Mouse (Mus musculus): Measurements from ENCODE around the gene Sap30bp. TPM values are rescaled to one million over a fixed set of nuclear protein-coding genes. Genes with fewer than 3 reads are reported as not detected.

The Sap30bp gene
- total and polyA plus RNA-seq, 3 experiments, result 72.2 to 275 (median 167) TPM

DNA sequence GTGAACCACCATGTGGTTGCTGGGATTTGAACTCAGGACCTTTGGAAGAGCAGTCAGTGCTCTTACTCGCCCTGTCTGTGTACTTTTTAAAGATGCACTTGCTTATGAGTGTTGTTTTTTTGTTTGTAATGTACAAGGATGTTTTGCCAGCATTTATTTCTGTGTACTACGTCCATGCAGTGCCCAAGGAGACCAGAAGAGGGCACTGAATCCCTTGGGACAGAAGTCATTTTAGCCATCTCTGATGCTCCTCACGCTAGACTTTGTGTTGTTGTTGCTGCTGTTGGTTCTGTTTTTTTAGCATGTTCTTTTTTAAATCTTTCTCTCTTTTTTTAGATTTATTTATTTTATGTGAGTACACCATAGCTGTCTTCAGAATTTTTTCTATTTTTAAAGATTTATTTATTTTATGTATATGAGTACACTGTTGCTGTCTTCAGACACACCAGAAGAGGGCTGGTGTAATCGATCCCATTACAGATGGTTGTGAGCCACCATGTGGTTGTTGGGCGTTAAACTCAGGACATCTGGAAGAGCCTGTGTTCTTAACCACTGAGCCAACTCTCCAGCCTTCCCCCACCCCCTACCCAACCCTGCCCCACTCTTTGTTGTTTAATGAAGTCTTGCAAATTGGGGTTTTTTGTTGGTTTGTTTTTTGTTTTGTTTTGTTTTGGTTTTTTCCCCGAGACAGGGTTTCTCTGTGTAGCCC, 12.8 kb upstream of the Sap30bp start (continued):
- TF ChIP-seq CHD1 (IDR thresholded peaks at IDR 0.05; ENCODE audit: low read depth, low read length), result no peak
- peak; percentile 27; the same call in 1 of the 2 replicates for TF ChIP-seq ZNF384 (IDR thresholded peaks at IDR 0.05; ENCODE audit: low read depth, low read length)

DNA sequence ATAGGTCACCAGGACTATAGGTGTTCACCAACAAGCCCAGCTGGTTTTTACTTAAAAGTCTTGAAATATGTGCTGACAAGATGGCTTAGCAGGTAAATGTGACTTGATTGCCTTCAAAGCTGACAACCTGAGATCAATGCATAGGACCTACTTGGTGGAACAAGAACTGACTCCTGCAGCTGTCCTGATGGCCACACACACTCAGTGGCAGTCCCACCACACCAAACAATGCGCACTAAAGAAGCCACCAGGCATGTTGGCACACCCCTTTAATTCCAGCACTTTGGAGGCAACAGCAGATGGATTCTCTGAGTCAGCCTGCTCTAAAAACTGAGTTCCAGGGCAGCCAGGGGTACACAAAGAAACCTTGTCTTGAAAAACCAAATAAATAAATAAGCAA, 11.1 kb upstream of the Sap30bp start:
- Histone ChIP-seq H3K9me3 (replicated peaks; ENCODE audit: low read length) (no peaks in the 10 kb centered on the region), H3K27ac (ENCODE audit: insufficient read depth, low read depth) (no peak overlapping the region), H3K27me3 (replicated peaks) (no peaks in the 10 kb centered on the region), H3K4me1 (ENCODE audit: control insufficient read depth in 1 of 2, insufficient read depth in 2 of 2) (peaks cover 0 to 34% of the 10 kb centered on the region in 2 experiments; a peak in 2 of 4 replicates), H3K4me2 (ENCODE audit: insufficient read depth, low read depth, poor library complexity, severe bottlenecking) (no peak overlapping the region), H3K9ac (ENCODE audit: insufficient read depth, low read depth) (no peak overlapping the region), H3K36me3 (replicated peaks in 1 of 2; ENCODE audit: control insufficient read depth in 1 of 2, insufficient read depth in 1 of 2, low read length in 1 of 2) (peaks cover 48 to 73% of the 10 kb centered on the region in 2 experiments), H3K79me2 (replicated peaks; ENCODE audit: control insufficient read depth, extremely low read depth, insufficient read depth, poor library complexity, severe bottlenecking) (no peaks in the 10 kb centered on the region), H3K4me3 (replicated peaks in 1 of 3; ENCODE audit: low read depth in 2 of 3, low read length in 2 of 3, poor library complexity in 1 of 3) (no peak overlapping the region)
- TF ChIP-seq MYC (IDR thresholded peaks at IDR 0.05; ENCODE audit: low read depth, low read length), result no peak
- TF ChIP-seq CTCF (conservative IDR thresholded peaks at IDR 0.05 in 1 of 2, IDR thresholded peaks at IDR 0.05 in 1 of 2; ENCODE audit: low read depth in 2 of 2, low read length in 2 of 2), result no peak
- no peak for TF ChIP-seq ZKSCAN1 (IDR thresholded peaks at IDR 0.05; ENCODE audit: borderline replicate concordance, low read depth, low read length)
- TF ChIP-seq MAFK (IDR thresholded peaks at IDR 0.05; ENCODE audit: insufficient replicate concordance, low read length), result no peak
- in situ Hi-C loops (cut with MboI; ENCODE audit: low pct_ligation_motif_present, low pct_unique_long_range_greater_than_20kb, low sequenced_read_pairs), result no loop called here
- dilution Hi-C loops (cut with MboI; ENCODE audit: extremely low pct_ligation_motif_present, extremely low pct_unique_long_range_greater_than_20kb, low sequenced_read_pairs), result no loop called here
- no peak for DNase-seq (ENCODE audit: extremely low read depth)

DNA sequence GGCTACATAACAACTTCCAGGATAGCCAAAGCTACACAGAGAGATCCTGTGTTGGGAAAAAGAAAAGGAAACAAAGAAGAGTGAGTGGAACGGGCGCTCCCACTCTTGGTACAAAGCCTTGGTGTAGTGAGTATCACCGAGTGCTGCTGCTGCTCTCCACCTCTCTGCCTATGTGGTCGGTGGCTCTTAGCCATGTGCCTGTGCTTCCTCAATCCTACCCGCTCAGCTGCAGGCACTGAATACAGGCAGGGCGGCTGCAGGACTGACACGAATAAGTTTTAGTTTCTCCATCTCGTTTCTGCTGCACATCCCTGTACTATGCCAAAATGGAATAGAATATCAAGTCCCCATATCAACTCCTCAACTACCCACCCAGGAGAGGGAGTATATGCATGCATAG, 4.1 kb upstream of the Sap30bp start:
- peaks cover 27 to 72% of the 10 kb centered on the region in 2 experiments for H3K4me1 ChIP-seq (ENCODE audit: control insufficient read depth in 1 of 2, insufficient read depth in 2 of 2)
- in situ Hi-C loops (cut with MboI; ENCODE audit: low pct_ligation_motif_present, low pct_unique_long_range_greater_than_20kb, low sequenced_read_pairs), result no loop called here
- TF ChIP-seq CTCF (conservative IDR thresholded peaks at IDR 0.05 in 1 of 2, IDR thresholded peaks at IDR 0.05 in 1 of 2; ENCODE audit: low read depth in 2 of 2, low read length in 2 of 2) (no peak), MYC (IDR thresholded peaks at IDR 0.05; ENCODE audit: low read depth, low read length) (peak; percentile 83), TBP (conservative IDR thresholded peaks at IDR 0.05; ENCODE audit: low read depth, low read length) (no peak), MAFK (IDR thresholded peaks at IDR 0.05; ENCODE audit: insufficient replicate concordance, low read length) (no peak), ELF1 (IDR thresholded peaks at IDR 0.05; ENCODE audit: low read depth, low read length) (no peak), TCF12 (IDR thresholded peaks at IDR 0.05; ENCODE audit: low read depth, low read length) (no peak; the same call in 1 of the 2 replicates), IRF4 (IDR thresholded peaks at IDR 0.05; ENCODE audit: low read depth, low read length) (0 out of 2 replicates have a peak, but pooled peaks have one; percentile 8), UBTF (IDR thresholded peaks at IDR 0.05; ENCODE audit: low read depth, low read length) (no peak), CHD2 (IDR thresholded peaks at IDR 0.05; ENCODE audit: low read length) (no peak), MXI1 (IDR thresholded peaks at IDR 0.05; ENCODE audit: low read depth, low read length) (no peak), MAZ (IDR thresholded peaks at IDR 0.05; ENCODE audit: low read depth, low read length) (no peak), JUND (conservative IDR thresholded peaks at IDR 0.05; ENCODE audit: low read depth, low read length) (no peak), CHD1 (IDR thresholded peaks at IDR 0.05; ENCODE audit: low read depth, low read length) (peak; percentile 2; the same call in 1 of the 2 replicates), MAX (IDR thresholded peaks at IDR 0.05; ENCODE audit: low read length) (peak; percentile 84), SIN3A (IDR thresholded peaks at IDR 0.05; ENCODE audit: low read length) (no peak), MEF2A (IDR thresholded peaks at IDR 0.05; ENCODE audit: borderline replicate concordance, low read depth, low read length) (no peak), HCFC1 (IDR thresholded peaks at IDR 0.05; ENCODE audit: low read depth, low read length) (no peak)
- DNase-seq (ENCODE audit: extremely low read depth), result peak; percentile 72
- no peaks in the 10 kb centered on the region for H3K9me3 ChIP-seq (replicated peaks; ENCODE audit: low read length)
- peak overlapping the region; percentile 52 for H3K9ac ChIP-seq (ENCODE audit: insufficient read depth, low read depth)
- H3K4me3 ChIP-seq (replicated peaks in 1 of 3; ENCODE audit: low read depth in 2 of 3, low read length in 2 of 3, poor library complexity in 1 of 3), result peak overlapping the region in 2 of 3 experiments; percentile 2 to 25
- peaks cover 31 to 38% of the 10 kb centered on the region in 2 experiments for H3K36me3 ChIP-seq (replicated peaks in 1 of 2; ENCODE audit: control insufficient read depth in 1 of 2, insufficient read depth in 1 of 2, low read length in 1 of 2)
- peaks cover 18% of the 10 kb centered on the region for H3K79me2 ChIP-seq (replicated peaks; ENCODE audit: control insufficient read depth, extremely low read depth, insufficient read depth, poor library complexity, severe bottlenecking)
- dilution Hi-C loops (cut with MboI; ENCODE audit: extremely low pct_ligation_motif_present, extremely low pct_unique_long_range_greater_than_20kb, low sequenced_read_pairs), result no loop called here
- peak overlapping the region; percentile 94 for H3K27ac ChIP-seq (ENCODE audit: insufficient read depth, low read depth)
- no peaks in the 10 kb centered on the region for H3K27me3 ChIP-seq (replicated peaks)
- peak overlapping the region; percentile 92 for H3K4me2 ChIP-seq (ENCODE audit: insufficient read depth, low read depth, poor library complexity, severe bottlenecking)
